Mouse (Mus musculus) left cerebral cortex, postnatal 4 days (tissue): Measurements from ENCODE around the gene Chil4. TPM values are rescaled to one million over a fixed set of nuclear protein-coding genes. Genes with fewer than 3 reads are reported as not detected.

Experiments used
- DNase-seq: peaks from one replicate; pipeline ENCODE4 v3.0.0-alpha.2; 2022
- intact Hi-C: fragments of 180-260 bp; cut with DNase I; formaldehyde crosslinking; loops from one replicate; pipeline ENCODE4 v1.15.1; 2025
- total RNA-seq, 2 experiments: library from RNA; stranded (reverse); gene quantifications; 2 replicates each; pipeline ENCODE4 v1.2.3; 2021

Chil4 gene
- total RNA-seq, 2 experiments from 2014 or later: not detected

DNA sequence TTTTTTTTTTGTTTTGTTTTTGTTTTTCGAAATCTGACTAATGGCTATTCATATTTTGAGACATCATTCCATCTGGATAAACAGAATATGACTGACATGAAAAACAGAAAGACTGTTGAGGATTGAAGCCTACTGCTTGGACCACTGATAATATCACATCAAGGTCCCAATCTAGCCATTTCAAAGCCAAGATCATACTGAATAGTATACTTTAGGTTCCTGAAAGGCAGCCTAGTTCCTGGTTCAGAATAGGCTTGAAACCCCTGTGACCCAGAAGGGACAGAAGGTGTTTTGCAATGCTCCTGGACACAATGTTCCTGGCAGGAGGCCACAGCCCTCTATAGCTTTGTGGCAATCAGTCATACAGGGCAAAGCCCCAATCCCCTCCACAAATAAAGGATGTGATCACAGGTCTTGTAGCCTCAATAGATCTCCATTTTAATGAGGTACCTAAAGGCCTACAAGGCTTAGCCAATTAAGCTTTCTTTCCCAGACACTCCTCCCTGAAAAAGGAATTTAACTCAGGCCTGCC, 48.7 kb downstream of the Chil4 start:
- DNase-seq: no peak
- intact Hi-C loops: no loop called here

DNA sequence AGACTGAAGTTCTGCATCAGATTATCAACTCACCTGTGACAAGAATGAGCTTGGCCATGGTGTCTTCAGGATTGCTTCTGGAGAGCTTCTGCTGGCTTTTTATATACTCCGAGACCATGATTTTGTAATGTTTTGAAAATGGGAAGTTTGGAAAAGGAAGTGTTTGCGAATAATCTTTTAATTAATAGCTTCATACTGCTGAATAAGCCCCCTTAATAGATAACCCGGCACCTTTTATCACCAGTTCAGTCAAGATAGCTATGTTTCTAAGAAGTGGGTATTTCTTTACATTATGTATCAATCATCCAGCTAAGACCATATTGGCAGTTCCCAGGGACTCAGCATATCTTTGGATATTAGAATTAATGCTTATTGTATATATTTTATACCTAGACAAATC, 51.8 kb downstream of the Chil4 start, which contains the start of gene Chil3:
Chil3 (minus strand) TSS at position 101 of the 400 bp plus-strand sequence.
- DNase-seq: no peak
- intact Hi-C loops: no loop called here

DNA sequence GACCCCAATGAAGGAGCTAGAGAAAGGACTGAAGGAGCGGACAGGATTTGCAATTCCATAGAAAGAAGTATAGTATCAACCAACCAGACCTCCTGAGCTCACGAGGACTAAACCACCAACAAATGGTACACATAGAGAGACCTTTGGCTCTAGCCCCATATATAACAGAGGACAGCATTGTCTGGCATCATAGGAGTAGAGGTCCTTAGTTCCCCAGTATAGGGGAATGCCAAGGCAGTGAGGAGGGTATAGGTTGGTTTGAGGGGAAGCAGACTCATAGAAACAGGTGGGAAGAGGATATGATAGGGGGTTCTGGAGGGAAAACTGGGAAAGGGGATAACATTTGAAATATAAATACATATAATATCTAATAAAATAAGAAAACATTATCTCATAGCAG, 64.9 kb downstream of the Chil4 start:
- intact Hi-C loops: no loop called here
- no peak for DNase-seq

Other genes starting within 250 kb of the Chil4 start
- gene Ovgp1, start 245.8 kb downstream of the Chil4 start, total RNA-seq: 1 to 10 TPM; 3.2 to 3.8 TPM
- under 1 TPM; 0.54 to 0.58 TPM for gene Pifo, start 204.9 kb downstream of the Chil4 start, total RNA-seq
- gene Chil5, start 186.7 kb downstream of the Chil4 start, total RNA-seq: not detected
- gene Chia1, start 106.3 kb downstream of the Chil4 start, total RNA-seq: under 1 TPM; 0.28 to 0.38 TPM
- not detected for gene Chil3, start 51.9 kb downstream of the Chil4 start, total RNA-seq
- not detected for gene Chil6, start 186.7 kb upstream of the Chil4 start, total RNA-seq